Mouse (Mus musculus) CH12.LX (cell line): ENCODE data around the gene Helz. TPM values are rescaled to one million over a fixed set of nuclear protein-coding genes. Genes with fewer than 3 reads are reported as not detected.

ENCODE experiments used
- DNase-seq: peaks from one replicate; pipeline ENCODE4 v3.0.0-alpha.2; 2013; ENCODE audit errors: extremely low read depth
- H3K27ac ChIP-seq: 2 replicates; pipeline ENCODE4 v1.5.1; 2012; ENCODE audit warnings: low read depth, mild to moderate bottlenecking, control low read depth, moderate library complexity; ENCODE audit not compliant: insufficient read depth
- H3K27me3 ChIP-seq: replicated peaks from 2 replicates; pipeline ENCODE3; 2012; ENCODE audit warnings: inconsistent platforms
- H3K36me3 ChIP-seq, 2 experiments: replicated peaks in 1 of 2; 2 replicates each; pipeline versions ENCODE3 to v1.6.1; 2012; ENCODE audit warnings: inconsistent platforms in 1 of 2, low read length in 1 of 2, mild to moderate bottlenecking in 1 of 2, mixed read lengths in 1 of 2, moderate library complexity in 1 of 2; ENCODE audit not compliant: control insufficient read depth in 1 of 2, insufficient read depth in 1 of 2
- H3K4me1 ChIP-seq, 2 experiments: 2 replicates each; pipeline ENCODE4 v1.6.1; 2012; ENCODE audit warnings: inconsistent platforms in 1 of 2, moderate library complexity in 1 of 2; ENCODE audit not compliant: insufficient read depth in 2 of 2, control insufficient read depth in 1 of 2
- H3K4me2 ChIP-seq: 2 replicates; pipeline ENCODE4 v1.6.1; 2012; ENCODE audit warnings: low read depth, mild to moderate bottlenecking, control low read depth; ENCODE audit not compliant: poor library complexity, insufficient read depth, severe bottlenecking
- H3K4me3 ChIP-seq, 3 experiments: fragments of 150-350 bp in 1 of 3; sonication (generic) in 1 of 3; replicated peaks in 1 of 3; 2 replicates each; pipeline versions ENCODE3 to v1.5.1; 2011 to 2012; ENCODE audit warnings: low read depth in 2 of 3, low read length in 2 of 3, mild to moderate bottlenecking in 2 of 3, moderate library complexity in 2 of 3, control low read depth in 1 of 3, improper control_type of control experiment in 1 of 3, inconsistent platforms in 1 of 3, mixed read lengths in 1 of 3; ENCODE audit not compliant: poor library complexity in 1 of 3
- H3K79me2 ChIP-seq: replicated peaks from 2 replicates; pipeline ENCODE4 v1.6.1; 2012; ENCODE audit warnings: mild to moderate bottlenecking, moderate library complexity; ENCODE audit not compliant: control insufficient read depth, poor library complexity, insufficient read depth, severe bottlenecking; ENCODE audit errors: extremely low read depth
- H3K9ac ChIP-seq: 2 replicates; pipeline ENCODE4 v1.6.1; 2012; ENCODE audit warnings: low read depth, mild to moderate bottlenecking, control low read depth, moderate library complexity; ENCODE audit not compliant: insufficient read depth
- H3K9me3 ChIP-seq: replicated peaks from 2 replicates; pipeline ENCODE3; 2012; ENCODE audit warnings: low read length, inconsistent platforms, mixed read lengths
- BHLHE40 ChIP-seq: IDR thresholded peaks from 2 replicates; pipeline ENCODE4 v1.6.1; 2011; ENCODE audit warnings: mild to moderate bottlenecking, low read depth, low read length, improper control_type of control experiment
- CHD2 ChIP-seq: IDR thresholded peaks from 2 replicates; pipeline ENCODE4 v1.6.1; 2011; ENCODE audit warnings: low read length, improper control_type of control experiment
- E2F4 ChIP-seq: IDR thresholded peaks from 2 replicates; pipeline ENCODE4 v1.6.1; 2011; ENCODE audit warnings: low read depth, low read length, improper control_type of control experiment; ENCODE audit not compliant: insufficient replicate concordance
- EP300 ChIP-seq: IDR thresholded peaks from 2 replicates; pipeline ENCODE4 v1.6.1; 2011; ENCODE audit warnings: low read length, improper control_type of control experiment
- HCFC1 ChIP-seq: IDR thresholded peaks from 2 replicates; pipeline ENCODE4 v1.6.1; 2012; ENCODE audit warnings: low read depth, mild to moderate bottlenecking, inconsistent platforms, low read length, improper control_type of control experiment
- IRF4 ChIP-seq: IDR thresholded peaks from 2 replicates; pipeline ENCODE4 v1.6.1; 2014; ENCODE audit warnings: low read depth, mild to moderate bottlenecking, inconsistent platforms, low read length, improper control_type of control experiment
- JUN ChIP-seq: IDR thresholded peaks from 2 replicates; pipeline ENCODE4 v1.6.1; 2011; ENCODE audit warnings: low read depth, mild to moderate bottlenecking, low read length, improper control_type of control experiment, moderate library complexity; ENCODE audit not compliant: insufficient read depth
- KAT2A ChIP-seq: IDR thresholded peaks from 2 replicates; pipeline ENCODE4 v1.6.1; 2012; ENCODE audit warnings: low read length, improper control_type of control experiment, inconsistent platforms; ENCODE audit not compliant: insufficient replicate concordance
- MAFK ChIP-seq: IDR thresholded peaks from 2 replicates; pipeline ENCODE4 v1.6.1; 2011; ENCODE audit warnings: low read length, improper control_type of control experiment; ENCODE audit not compliant: insufficient replicate concordance
- MXI1 ChIP-seq: IDR thresholded peaks from 2 replicates; pipeline ENCODE4 v1.6.1; 2011; ENCODE audit warnings: mild to moderate bottlenecking, low read depth, low read length, improper control_type of control experiment
- NRF1 ChIP-seq: IDR thresholded peaks from 2 replicates; pipeline ENCODE4 v1.6.1; 2014; ENCODE audit warnings: low read depth, mild to moderate bottlenecking, inconsistent platforms, low read length, improper control_type of control experiment, moderate library complexity
- PAX5 ChIP-seq: IDR thresholded peaks from 2 replicates; pipeline ENCODE4 v1.6.1; 2012; ENCODE audit warnings: low read length, inconsistent platforms, mixed read lengths
- POLR2AphosphoS2 ChIP-seq: IDR thresholded peaks from 2 replicates; pipeline ENCODE4 v1.6.1; 2011; ENCODE audit warnings: low read depth, low read length, improper control_type of control experiment
- RCOR1 ChIP-seq: conservative IDR thresholded peaks from 2 replicates; pipeline ENCODE4 v1.6.1; 2012; ENCODE audit warnings: low read depth, mild to moderate bottlenecking, inconsistent platforms, low read length, improper control_type of control experiment
- SMC3 ChIP-seq: IDR thresholded peaks from 2 replicates; pipeline ENCODE4 v1.6.1; 2011; ENCODE audit warnings: low read depth, low read length, improper control_type of control experiment
- TCF12 ChIP-seq: IDR thresholded peaks from 2 replicates; pipeline ENCODE4 v1.6.1; 2014; ENCODE audit warnings: low read depth, mild to moderate bottlenecking, inconsistent platforms, low read length, improper control_type of control experiment
- UBTF ChIP-seq: IDR thresholded peaks from 2 replicates; pipeline ENCODE4 v1.6.1; 2012; ENCODE audit warnings: low read depth, mild to moderate bottlenecking, inconsistent platforms, low read length, improper control_type of control experiment, moderate library complexity
- USF2 ChIP-seq: conservative IDR thresholded peaks from 2 replicates; pipeline ENCODE4 v1.6.1; 2011; ENCODE audit warnings: low read depth, low read length, improper control_type of control experiment
- ZMIZ1 ChIP-seq: IDR thresholded peaks from 2 replicates; pipeline ENCODE4 v1.6.1; 2012; ENCODE audit warnings: low read depth, mild to moderate bottlenecking, inconsistent platforms, low read length, improper control_type of control experiment
- ZNF384 ChIP-seq: IDR thresholded peaks from 2 replicates; pipeline ENCODE4 v1.6.1; 2012; ENCODE audit warnings: low read depth, low read length, improper control_type of control experiment, inconsistent platforms
- dilution Hi-C: fragments of 300-500 bp; cut with MboI; formaldehyde crosslinking; loops from 2 replicates; pipeline ENCODE4 v1.14.3; 2020; ENCODE audit warnings: low sequenced_read_pairs; ENCODE audit not compliant: extremely low pct_unique_long_range_greater_than_20kb, extremely low pct_ligation_motif_present
- in situ Hi-C: fragments of 300-500 bp; cut with MboI; formaldehyde crosslinking; loops from 3 replicates; pipeline ENCODE4 v1.14.3; 2019; ENCODE audit warnings: low sequenced_read_pairs, low pct_ligation_motif_present, low pct_unique_long_range_greater_than_20kb, mixed read lengths
- polyA plus RNA-seq: library from polyadenylated mRNA; unstranded; fragments of >175 nt; gene quantifications from 2 replicates; pipeline ENCODE4 v1.2.1, GENCODE M21; 2012; ENCODE audit warnings: low read depth; ENCODE audit not compliant: insufficient read length
- total RNA-seq, 2 experiments: library from RNA; depleted of rRNA; stranded (reverse); fragments of 300-350 nt in 1 of 2; fragments of >200 nt in 1 of 2; gene quantifications; 2 replicates each; pipeline ENCODE4 v1.2.3; 2012 to 2014

Gene Helz
- total and polyA plus RNA-seq, 3 experiments = 11.5 to 44.4 (median 22.2) TPM

GRCm38 (mm10) chr11:107571318-107571717, 23.6 kb downstream of the Helz start:
- no peak overlapping the region for H3K27ac ChIP-seq

GRCm38 (mm10) chr11:107572551-107572950, 24.8 kb downstream of the Helz start:
- Histone ChIP-seq H3K9ac (no peak overlapping the region), H3K4me1 (peaks cover 0 to 17% of the 10 kb centered on the region in 2 experiments; a peak in 2 of 4 replicates), H3K9me3 (peaks cover 14% of the 10 kb centered on the region), H3K27me3 (no peaks in the 10 kb centered on the region), H3K4me3 (no peak overlapping the region), H3K4me2 (no peak overlapping the region), H3K27ac (no peak overlapping the region), H3K79me2 (peaks cover 15% of the 10 kb centered on the region; the same call in 1 of the 2 replicates), H3K36me3 (peaks cover 47 to 88% of the 10 kb centered on the region in 2 experiments)
- in situ Hi-C loops (no loop called here), dilution Hi-C loops (no loop called here)
- TF ChIP-seq USF2 = no peak
- TF ChIP-seq SMC3 = no peak
- TF ChIP-seq UBTF = no peak
- no peak for TF ChIP-seq MAFK
- no peak for TF ChIP-seq POLR2AphosphoS2
- no peak for TF ChIP-seq RCOR1
- TF ChIP-seq JUN = no peak
- TF ChIP-seq NRF1 = no peak
- TF ChIP-seq MXI1 = no peak
- no peak for TF ChIP-seq BHLHE40
- TF ChIP-seq HCFC1 = no peak
- no peak for TF ChIP-seq PAX5
- TF ChIP-seq TCF12 = no peak
- TF ChIP-seq CHD2 = no peak
- DNase-seq = no peak

More at GRCm38 (mm10) chr11:107571318-107571717, 23.6 kb downstream of the Helz start:
- Histone ChIP-seq H3K27me3 (no peaks in the 10 kb centered on the region), H3K4me3 (no peak overlapping the region), H3K36me3 (peaks cover 47 to 88% of the 10 kb centered on the region in 2 experiments), H3K4me2 (no peak overlapping the region), H3K79me2 (peaks cover 15% of the 10 kb centered on the region; the same call in 1 of the 2 replicates), H3K9me3 (peaks cover 14% of the 10 kb centered on the region), H3K4me1 (peaks cover 0 to 26% of the 10 kb centered on the region in 2 experiments; a peak in 2 of 4 replicates), H3K9ac (no peak overlapping the region)
- dilution Hi-C loops (no loop called here), in situ Hi-C loops (no loop called here)
- DNase-seq = no peak
- TF ChIP-seq JUN (no peak), TCF12 (no peak), MXI1 (no peak), ZMIZ1 (no peak), IRF4 (no peak), KAT2A (no peak), E2F4 (no peak), SMC3 (no peak), RCOR1 (no peak), ZNF384 (no peak), USF2 (no peak), EP300 (no peak)
